Mouse (Mus musculus) forebrain, embryonic 16.5 days (tissue): ENCODE measurements around the gene Zfp408. TPM values are rescaled to one million over a fixed set of nuclear protein-coding genes. Genes with fewer than 3 reads are reported as not detected.

ENCODE experiments used
- ATAC-seq: fragments of 200-750 bp; cut with Nextera tagmentation; 2 replicates; pipeline ENCODE4 v1.8.0; 2017; ENCODE audit warnings: mild to moderate bottlenecking, moderate library complexity
- H3K27ac ChIP-seq: fragments of 300-500 bp; sonication (generic); 2 replicates; pipeline ENCODE4 v1.5.1; 2014; ENCODE audit warnings: low read length, control low read depth
- H3K27me3 ChIP-seq: fragments of 300-500 bp; sonication (generic); replicated peaks from 2 replicates; pipeline ENCODE4 v1.6.1; 2014; ENCODE audit warnings: low read length; ENCODE audit not compliant: control insufficient read depth, insufficient read depth
- H3K36me3 ChIP-seq: fragments of 300-500 bp; sonication (generic); 2 replicates; pipeline ENCODE4 v1.6.1; 2014; ENCODE audit not compliant: control insufficient read depth, insufficient read depth
- H3K4me1 ChIP-seq: fragments of 300-500 bp; sonication (generic); replicated peaks from 2 replicates; pipeline ENCODE4 v1.6.1; 2014; ENCODE audit warnings: low read length; ENCODE audit not compliant: control insufficient read depth, insufficient read depth
- H3K4me2 ChIP-seq: fragments of 300-500 bp; sonication (generic); 2 replicates; pipeline ENCODE4 v1.6.1; 2014; ENCODE audit warnings: mild to moderate bottlenecking, low read length, control low read depth
- H3K4me3 ChIP-seq: fragments of 300-500 bp; sonication (generic); replicated peaks from 2 replicates; pipeline ENCODE4 v1.5.1; 2014; ENCODE audit warnings: mild to moderate bottlenecking, low read length, control low read depth
- H3K9ac ChIP-seq: fragments of 300-500 bp; sonication (generic); replicated peaks from 2 replicates; pipeline ENCODE4 v1.6.1; 2014; ENCODE audit warnings: low read depth, low read length, control low read depth
- H3K9me3 ChIP-seq: fragments of 300-500 bp; sonication (generic); 2 replicates; pipeline ENCODE4 v1.6.1; 2016; ENCODE audit warnings: low read length; ENCODE audit not compliant: control insufficient read depth
- WGBS: fragments of 180-500 bp; shearing (Covaris S2); extraction: QIAGEN DNeasy Blood & Tissue Kit; methylation state at CpG from one replicate; pipeline ENCODE4 v1.1.7; 2014; 5-methylcytosine and 5-hydroxymethylcytosine counted together
- polyA plus RNA-seq: library from polyadenylated mRNA; unstranded; fragments of >200 nt; fragmentation: Nextera tagmentation; extraction: Ambion mirVana; gene quantifications from 2 replicates; pipeline ENCODE4 v1.2.1, GENCODE M21; 2015

The Zfp408 gene
- 10.8 and 16.2 TPM in 2 replicates for polyA plus RNA-seq

GRCm38 (mm10) chr2:91649553-91650359 lies at the start of gene Zfp408, which contains the start of gene Arhgap1:
Zfp408 (minus strand) TSS chr2:91649791.
Arhgap1 (plus strand) TSS chr2:91649860.
- H3K4me3 ChIP-seq, result peak within 1 kb of the TSS; percentile 72
- under 1% methylated on average over 44 of the region's 44 CpGs for WGBS
- peak within 1 kb of the TSS; percentile 90 for H3K27ac ChIP-seq
- H3K9ac ChIP-seq, result peak within 1 kb of the TSS; percentile 87
- H3K36me3 ChIP-seq, result peaks cover 21% of the 10 kb centered on the region
- no peaks in the 10 kb centered on the region for H3K9me3 ChIP-seq
- peak; percentile 96 for ATAC-seq
- H3K27me3 ChIP-seq, result no peaks in the 10 kb centered on the region
- H3K4me2 ChIP-seq, result peak within 1 kb of the TSS; percentile 100
- H3K4me1 ChIP-seq, result peaks cover 22% of the 10 kb centered on the region

GRCm38 (mm10) chr2:91699225-91699624 lies 49.6 kb upstream of the Zfp408 start:
- no peaks in the 10 kb centered on the region for H3K36me3 ChIP-seq
- H3K9me3 ChIP-seq, result no peaks in the 10 kb centered on the region
- no peak for ATAC-seq
- H3K9ac ChIP-seq, result no peak overlapping the region
- no peak overlapping the region for H3K27ac ChIP-seq
- H3K27me3 ChIP-seq, result no peaks in the 10 kb centered on the region
- 92% methylated on average over 1 of the region's 1 CpGs for WGBS
- H3K4me3 ChIP-seq, result no peak overlapping the region
- no peak overlapping the region for H3K4me2 ChIP-seq
- no peaks in the 10 kb centered on the region for H3K4me1 ChIP-seq

- no peak overlapping the region for H3K27ac ChIP-seq
- no peak overlapping the region for H3K4me2 ChIP-seq
- H3K27me3 ChIP-seq, result no peaks in the 10 kb centered on the region
- no peaks in the 10 kb centered on the region for H3K9me3 ChIP-seq
- no peak for ATAC-seq
- H3K4me3 ChIP-seq, result no peak overlapping the region
- no peaks in the 10 kb centered on the region for H3K4me1 ChIP-seq
- peaks cover 5% of the 10 kb centered on the region; the same call in 1 of the 2 replicates for H3K36me3 ChIP-seq
- no peak overlapping the region for H3K9ac ChIP-seq
- 89% methylated on average over 1 of the region's 1 CpGs for WGBS
These were observed 46.6 kb upstream of the Zfp408 start for GRCm38 (mm10) chr2:91696225-91696590.

- no peak overlapping the region for H3K4me3 ChIP-seq
- H3K4me2 ChIP-seq, result no peak overlapping the region
- ATAC-seq, result no peak
- 93% methylated on average over 10 of the region's 10 CpGs for WGBS
- no peaks in the 10 kb centered on the region for H3K4me1 ChIP-seq
- peaks cover 5% of the 10 kb centered on the region; the same call in 1 of the 2 replicates for H3K36me3 ChIP-seq
- no peak overlapping the region for H3K9ac ChIP-seq
- H3K27ac ChIP-seq, result no peak overlapping the region
- no peaks in the 10 kb centered on the region for H3K27me3 ChIP-seq
- no peaks in the 10 kb centered on the region for H3K9me3 ChIP-seq
These were observed 46.0 kb upstream of the Zfp408 start for GRCm38 (mm10) chr2:91695436-91696224.

GRCm38 (mm10) chr2:91689452-91689851 lies 39.9 kb upstream of the Zfp408 start:
- Histone ChIP-seq H3K4me2 (no peak overlapping the region), H3K27ac (no peak overlapping the region), H3K4me1 (no peaks in the 10 kb centered on the region), H3K9ac (no peak overlapping the region), H3K4me3 (no peak overlapping the region), H3K27me3 (no peaks in the 10 kb centered on the region), H3K36me3 (peaks cover 20% of the 10 kb centered on the region; the same call in 1 of the 2 replicates), H3K9me3 (no peaks in the 10 kb centered on the region)
- no peak for ATAC-seq
- WGBS, result 80% methylated on average over 7 of the region's 7 CpGs

- no peak overlapping the region for H3K27ac ChIP-seq
- H3K36me3 ChIP-seq, result peaks cover 14% of the 10 kb centered on the region; the same call in 1 of the 2 replicates
- no peak overlapping the region for H3K4me2 ChIP-seq
- no peak overlapping the region for H3K4me3 ChIP-seq
- no peaks in the 10 kb centered on the region for H3K9me3 ChIP-seq
- H3K9ac ChIP-seq, result no peak overlapping the region
- ATAC-seq, result no peak
- no peaks in the 10 kb centered on the region for H3K4me1 ChIP-seq
- WGBS, result 80% methylated on average over 8 of the region's 8 CpGs
- no peaks in the 10 kb centered on the region for H3K27me3 ChIP-seq
These were observed 34.3 kb upstream of the Zfp408 start for GRCm38 (mm10) chr2:91683919-91684318.

GRCm38 (mm10) chr2:91682850-91683249 lies 33.3 kb upstream of the Zfp408 start:
- 55% methylated on average over 4 of the region's 4 CpGs for WGBS
- Histone ChIP-seq H3K36me3 (peaks cover 16% of the 10 kb centered on the region), H3K27ac (no peak overlapping the region), H3K27me3 (no peaks in the 10 kb centered on the region), H3K4me2 (no peak overlapping the region), H3K9ac (no peak overlapping the region), H3K4me1 (no peaks in the 10 kb centered on the region), H3K4me3 (no peak overlapping the region), H3K9me3 (no peaks in the 10 kb centered on the region)
- ATAC-seq, result no peak

- no peaks in the 10 kb centered on the region for H3K9me3 ChIP-seq
- no peak overlapping the region for H3K9ac ChIP-seq
- H3K36me3 ChIP-seq, result peaks cover 31% of the 10 kb centered on the region
- H3K27ac ChIP-seq, result no peak overlapping the region
- H3K4me2 ChIP-seq, result no peak overlapping the region
- H3K27me3 ChIP-seq, result no peaks in the 10 kb centered on the region
- no peaks in the 10 kb centered on the region for H3K4me1 ChIP-seq
- no peak overlapping the region for H3K4me3 ChIP-seq
- no peak for ATAC-seq
These were observed 27.4 kb upstream of the Zfp408 start for GRCm38 (mm10) chr2:91676961-91677360.

GRCm38 (mm10) chr2:91676420-91676819 lies 26.8 kb upstream of the Zfp408 start:
- ATAC-seq, result no peak
- peaks cover 31% of the 10 kb centered on the region for H3K36me3 ChIP-seq
- H3K4me1 ChIP-seq, result no peaks in the 10 kb centered on the region
- no peaks in the 10 kb centered on the region for H3K27me3 ChIP-seq
- H3K4me2 ChIP-seq, result no peak overlapping the region
- no peak overlapping the region for H3K9ac ChIP-seq
- no peak overlapping the region for H3K27ac ChIP-seq
- no peaks in the 10 kb centered on the region for H3K9me3 ChIP-seq
- no peak overlapping the region for H3K4me3 ChIP-seq
- 79% methylated on average over 2 of the region's 2 CpGs for WGBS
